Mouse (Mus musculus): Measurements from ENCODE around the gene Ralgps2.
A peak's percentile ranks its signal among the peaks of the same experiment; 100 is the strongest.

Ralgps2 gene

GRCm38 (mm10) chr1:156955926-156956760 lies 16.7 kb upstream of the Ralgps2 start:
- DNase-seq (ENCODE audit: low spot score in 2 of 2), result peak; percentile 77 to 83

- no peak for DNase-seq (ENCODE audit: low spot score in 2 of 2)
These were observed 14.8 kb upstream of the Ralgps2 start for GRCm38 (mm10) chr1:156954216-156954615.

- no peak for DNase-seq (ENCODE audit: low spot score in 2 of 2)
These were observed 10.9 kb upstream of the Ralgps2 start for GRCm38 (mm10) chr1:156950354-156950753.

GRCm38 (mm10) chr1:156940584-156940983 lies 1.2 kb upstream of the Ralgps2 start:
- peak in 1 of 2 experiments; percentile 45 for DNase-seq (ENCODE audit: low spot score in 2 of 2)

GRCm38 (mm10) chr1:156940142-156940522 lies 706 bp upstream of the Ralgps2 start:
- no peak for DNase-seq (ENCODE audit: low spot score in 2 of 2)

- peak; percentile 92 to 94 for DNase-seq (ENCODE audit: low spot score in 2 of 2)
These were observed 652 bp downstream of the Ralgps2 start for GRCm38 (mm10) chr1:156938705-156939242.

GRCm38 (mm10) chr1:156937436-156937835 lies 2.0 kb downstream of the Ralgps2 start:
- DNase-seq (ENCODE audit: low spot score in 2 of 2), result no peak

GRCm38 (mm10) chr1:156933712-156934111 lies 5.7 kb downstream of the Ralgps2 start:
- peak; percentile 74 to 75 for DNase-seq (ENCODE audit: low spot score in 2 of 2)

- no peak for DNase-seq (ENCODE audit: low spot score in 2 of 2)
These were observed 7.2 kb downstream of the Ralgps2 start for GRCm38 (mm10) chr1:156932036-156932774.

- DNase-seq (ENCODE audit: low spot score in 2 of 2), result no peak
These were observed 8.1 kb downstream of the Ralgps2 start for GRCm38 (mm10) chr1:156931106-156931870.

GRCm38 (mm10) chr1:156930263-156930662 lies 9.2 kb downstream of the Ralgps2 start:
- DNase-seq (ENCODE audit: low spot score in 2 of 2), result no peak

GRCm38 (mm10) chr1:156928255-156928654 lies 11.2 kb downstream of the Ralgps2 start:
- DNase-seq (ENCODE audit: low spot score in 2 of 2), result no peak

GRCm38 (mm10) chr1:156923511-156923910 lies 15.9 kb downstream of the Ralgps2 start:
- DNase-seq (ENCODE audit: low spot score in 2 of 2), result no peak

- DNase-seq (ENCODE audit: low spot score in 2 of 2), result no peak
These were observed 16.5 kb downstream of the Ralgps2 start for GRCm38 (mm10) chr1:156922921-156923320.

GRCm38 (mm10) chr1:156921290-156921994 lies 18.0 kb downstream of the Ralgps2 start:
- DNase-seq (ENCODE audit: low spot score in 2 of 2), result peak; percentile 81 to 82

GRCm38 (mm10) chr1:156917460-156917859 lies 22.0 kb downstream of the Ralgps2 start:
- peak; percentile 59 to 73 for DNase-seq (ENCODE audit: low spot score in 2 of 2)

GRCm38 (mm10) chr1:156916361-156916760 lies 23.1 kb downstream of the Ralgps2 start:
- DNase-seq (ENCODE audit: low spot score in 2 of 2), result no peak

GRCm38 (mm10) chr1:156914942-156915341 lies 24.5 kb downstream of the Ralgps2 start:
- DNase-seq (ENCODE audit: low spot score in 2 of 2), result no peak

GRCm38 (mm10) chr1:156913190-156913589 lies 26.2 kb downstream of the Ralgps2 start:
- no peak for DNase-seq (ENCODE audit: low spot score in 2 of 2)

- DNase-seq (ENCODE audit: low spot score in 2 of 2), result peak; percentile 45 to 50
These were observed 28.5 kb downstream of the Ralgps2 start for GRCm38 (mm10) chr1:156910948-156911347.

GRCm38 (mm10) chr1:156909866-156910265 lies 29.6 kb downstream of the Ralgps2 start:
- DNase-seq (ENCODE audit: low spot score in 2 of 2), result no peak
